Mouse (Mus musculus): ENCODE measurements around the gene 4930579F01Rik.

4930579F01Rik gene

GRCm38 (mm10) chr3:138216091-138216490 lies 22.5 kb upstream of the 4930579F01Rik start:
- no peak for DNase-seq (ENCODE audit: extremely low spot score, low spot score)

- no peak for DNase-seq (ENCODE audit: extremely low spot score, low spot score)
These were observed 21.9 kb upstream of the 4930579F01Rik start for GRCm38 (mm10) chr3:138215395-138215989.

GRCm38 (mm10) chr3:138212431-138212951 lies 18.9 kb upstream of the 4930579F01Rik start:
- DNase-seq (ENCODE audit: extremely low spot score, low spot score) = no peak

GRCm38 (mm10) chr3:138210432-138211075 lies 16.9 kb upstream of the 4930579F01Rik start:
- DNase-seq (ENCODE audit: extremely low spot score, low spot score) = no peak

- DNase-seq (ENCODE audit: extremely low spot score, low spot score) = no peak
These were observed 15.2 kb upstream of the 4930579F01Rik start for GRCm38 (mm10) chr3:138208821-138209220.

- no peak for DNase-seq (ENCODE audit: extremely low spot score, low spot score)
These were observed 5.1 kb upstream of the 4930579F01Rik start for GRCm38 (mm10) chr3:138198722-138199068.

GRCm38 (mm10) chr3:138197973-138198721 lies 4.5 kb upstream of the 4930579F01Rik start:
- peak; percentile 93 for DNase-seq (ENCODE audit: extremely low spot score, low spot score)

- no peak for DNase-seq (ENCODE audit: extremely low spot score, low spot score)
These were observed 3.9 kb upstream of the 4930579F01Rik start for GRCm38 (mm10) chr3:138197556-138197955.

GRCm38 (mm10) chr3:138197093-138197492 lies 3.5 kb upstream of the 4930579F01Rik start:
- no peak for DNase-seq (ENCODE audit: extremely low spot score, low spot score)

GRCm38 (mm10) chr3:138192260-138192659 lies 1.4 kb downstream of the 4930579F01Rik start:
- DNase-seq (ENCODE audit: extremely low spot score, low spot score) = no peak

GRCm38 (mm10) chr3:138185995-138186930 lies 7.4 kb downstream of the 4930579F01Rik start:
- DNase-seq (ENCODE audit: extremely low spot score, low spot score) = no peak

GRCm38 (mm10) chr3:138185290-138185689 lies 8.3 kb downstream of the 4930579F01Rik start:
- no peak for DNase-seq (ENCODE audit: extremely low spot score, low spot score)

- no peak for DNase-seq (ENCODE audit: extremely low spot score, low spot score)
These were observed 10.3 kb downstream of the 4930579F01Rik start for GRCm38 (mm10) chr3:138183371-138183770.

- DNase-seq (ENCODE audit: extremely low spot score, low spot score) = no peak
These were observed 11.6 kb downstream of the 4930579F01Rik start for GRCm38 (mm10) chr3:138182019-138182418.

GRCm38 (mm10) chr3:138175551-138175950 lies 18.1 kb downstream of the 4930579F01Rik start:
- DNase-seq (ENCODE audit: extremely low spot score, low spot score) = no peak

- no peak for DNase-seq (ENCODE audit: extremely low spot score, low spot score)
These were observed 20.3 kb downstream of the 4930579F01Rik start for GRCm38 (mm10) chr3:138173291-138173690.

- DNase-seq (ENCODE audit: extremely low spot score, low spot score) = no peak
These were observed 31.0 kb downstream of the 4930579F01Rik start for GRCm38 (mm10) chr3:138162553-138163183.

- no peak for DNase-seq (ENCODE audit: extremely low spot score, low spot score)
These were observed 32.0 kb downstream of the 4930579F01Rik start for GRCm38 (mm10) chr3:138161623-138162022.

- DNase-seq (ENCODE audit: extremely low spot score, low spot score) = no peak
These were observed 37.0 kb downstream of the 4930579F01Rik start for GRCm38 (mm10) chr3:138156651-138157050.

GRCm38 (mm10) chr3:138155062-138155461 lies 38.6 kb downstream of the 4930579F01Rik start:
- DNase-seq (ENCODE audit: extremely low spot score, low spot score) = no peak

- no peak for DNase-seq (ENCODE audit: extremely low spot score, low spot score)
These were observed 44.8 kb downstream of the 4930579F01Rik start for GRCm38 (mm10) chr3:138148811-138149210.

Data from neural tube, embryonic 10.5 days (tissue).